Mouse (Mus musculus) kidney, embryonic 15.5 days (tissue): ENCODE measurements around the gene Rbm5. TPM values are rescaled to one million over a fixed set of nuclear protein-coding genes. Genes with fewer than 3 reads are reported as not detected.

Source experiments
- ATAC-seq: fragments of 200-750 bp; cut with Nextera tagmentation; replicated peaks from 2 replicates; pipeline ENCODE4 v1.8.0; 2017; ENCODE audit warnings: moderate TSS enrichment; ENCODE audit not compliant: low FRiP score
- H3K27ac ChIP-seq: fragments of 300-500 bp; sonication (generic); 2 replicates; pipeline ENCODE4 v1.5.1; 2015; ENCODE audit warnings: mild to moderate bottlenecking, inconsistent platforms
- H3K27me3 ChIP-seq: fragments of 300-500 bp; sonication (generic); 2 replicates; pipeline ENCODE4 v1.6.1; 2015; ENCODE audit warnings: inconsistent platforms
- H3K36me3 ChIP-seq: fragments of 300-500 bp; sonication (generic); 2 replicates; pipeline ENCODE4 v1.6.1; 2015; ENCODE audit warnings: inconsistent platforms
- H3K4me1 ChIP-seq: fragments of 300-500 bp; sonication (generic); 2 replicates; pipeline ENCODE4 v1.6.1; 2015; ENCODE audit warnings: inconsistent platforms
- H3K4me2 ChIP-seq: fragments of 300-500 bp; sonication (generic); 2 replicates; pipeline ENCODE4 v1.6.1; 2015; ENCODE audit warnings: moderate library complexity, mild to moderate bottlenecking, inconsistent platforms
- H3K4me3 ChIP-seq: fragments of 300-500 bp; sonication (generic); replicated peaks from 2 replicates; pipeline ENCODE4 v1.5.1; 2015; ENCODE audit warnings: mild to moderate bottlenecking, inconsistent platforms
- H3K9ac ChIP-seq: fragments of 300-500 bp; sonication (generic); 2 replicates; pipeline ENCODE4 v1.6.1; 2015; ENCODE audit warnings: mild to moderate bottlenecking, inconsistent platforms
- H3K9me3 ChIP-seq: fragments of 300-500 bp; sonication (generic); replicated peaks from 2 replicates; pipeline ENCODE4 v1.6.1; 2016; ENCODE audit warnings: inconsistent platforms
- WGBS: fragments of 180-500 bp; shearing (Covaris S2); methylation state at CpG from one replicate; pipeline ENCODE4 v1.1.7; 2015; ENCODE audit warnings: mixed read lengths; 5-methylcytosine and 5-hydroxymethylcytosine counted together
- polyA plus RNA-seq: library from polyadenylated mRNA; unstranded; fragments of >200 nt; fragmentation: Nextera tagmentation; extraction: Ambion mirVana; gene quantifications from 2 replicates; pipeline ENCODE4 v1.2.1, GENCODE M21; 2015

Rbm5 gene
- polyA plus RNA-seq, result 194 and 207 TPM in 2 replicates

GRCm38 (mm10) chr9:107770374-107771290 is at the start of gene Rbm5:
Gene Rbm5 (minus strand): TSS chr9:107770996.
- peak; percentile 100 for ATAC-seq

GRCm38 (mm10) chr9:107812132-107812531 is 41.3 kb upstream of the Rbm5 start:
- Histone ChIP-seq H3K9me3 (no peaks in the 10 kb centered on the region), H3K4me2 (no peak overlapping the region), H3K27me3 (no peaks in the 10 kb centered on the region), H3K9ac (no peak overlapping the region), H3K4me1 (no peaks in the 10 kb centered on the region), H3K4me3 (no peak overlapping the region), H3K27ac (no peak overlapping the region), H3K36me3 (peaks cover 66% of the 10 kb centered on the region)
- ATAC-seq, result no peak
- 76% methylated on average over 1 of the region's 1 CpGs for WGBS

More at GRCm38 (mm10) chr9:107770374-107771290, at the start of gene Rbm5:
- Histone ChIP-seq H3K27ac (peak within 1 kb of the TSS; percentile 90), H3K27me3 (no peaks in the 10 kb centered on the region), H3K9me3 (no peaks in the 10 kb centered on the region), H3K9ac (peak within 1 kb of the TSS; percentile 99), H3K36me3 (peaks cover 67% of the 10 kb centered on the region), H3K4me1 (peaks cover 17% of the 10 kb centered on the region), H3K4me3 (peak within 1 kb of the TSS; percentile 97), H3K4me2 (peak within 1 kb of the TSS; percentile 63)
- under 1% methylated on average over 60 of the region's 60 CpGs for WGBS

- Histone ChIP-seq H3K4me2 (no peak overlapping the region), H3K27ac (no peak overlapping the region), H3K9me3 (no peaks in the 10 kb centered on the region), H3K4me1 (no peaks in the 10 kb centered on the region), H3K27me3 (no peaks in the 10 kb centered on the region), H3K9ac (no peak overlapping the region), H3K4me3 (no peak overlapping the region), H3K36me3 (peaks cover 55% of the 10 kb centered on the region)
- WGBS, result 94% methylated on average over 2 of the region's 2 CpGs
- no peak for ATAC-seq
Measured at GRCm38 (mm10) chr9:107810985-107811384, 40.2 kb upstream of the Rbm5 start.

- H3K4me1 ChIP-seq, result no peaks in the 10 kb centered on the region
- no peaks in the 10 kb centered on the region for H3K27me3 ChIP-seq
- no peak overlapping the region for H3K9ac ChIP-seq
- no peak overlapping the region for H3K4me3 ChIP-seq
- peaks cover 84% of the 10 kb centered on the region for H3K36me3 ChIP-seq
- no peak overlapping the region for H3K4me2 ChIP-seq
- no peak for ATAC-seq
- no peak overlapping the region for H3K27ac ChIP-seq
- no peaks in the 10 kb centered on the region for H3K9me3 ChIP-seq
- 84% methylated on average over 6 of the region's 6 CpGs for WGBS
Measured at GRCm38 (mm10) chr9:107791714-107792113, 20.9 kb upstream of the Rbm5 start.

GRCm38 (mm10) chr9:107782536-107783203 is 11.9 kb upstream of the Rbm5 start:
- H3K36me3 ChIP-seq, result peaks cover 91% of the 10 kb centered on the region
- no peak overlapping the region for H3K4me2 ChIP-seq
- WGBS, result 92% methylated on average over 11 of the region's 11 CpGs
- H3K9me3 ChIP-seq, result no peaks in the 10 kb centered on the region
- ATAC-seq, result no peak
- no peaks in the 10 kb centered on the region for H3K4me1 ChIP-seq
- no peaks in the 10 kb centered on the region for H3K27me3 ChIP-seq
- H3K4me3 ChIP-seq, result no peak overlapping the region
- no peak overlapping the region for H3K27ac ChIP-seq
- no peak overlapping the region for H3K9ac ChIP-seq

- no peaks in the 10 kb centered on the region for H3K4me1 ChIP-seq
- H3K9me3 ChIP-seq, result no peaks in the 10 kb centered on the region
- no peaks in the 10 kb centered on the region for H3K27me3 ChIP-seq
- ATAC-seq, result no peak
- H3K4me3 ChIP-seq, result no peak overlapping the region
- peaks cover 84% of the 10 kb centered on the region for H3K36me3 ChIP-seq
- no peak overlapping the region for H3K27ac ChIP-seq
- H3K4me2 ChIP-seq, result no peak overlapping the region
- no peak overlapping the region for H3K9ac ChIP-seq
Measured at GRCm38 (mm10) chr9:107776809-107777208, 6.0 kb upstream of the Rbm5 start.

GRCm38 (mm10) chr9:107774411-107774810 is 3.6 kb upstream of the Rbm5 start:
- ATAC-seq, result no peak
- H3K36me3 ChIP-seq, result peaks cover 60% of the 10 kb centered on the region
- H3K4me1 ChIP-seq, result peaks cover 5% of the 10 kb centered on the region; the same call in 1 of the 2 replicates
- no peaks in the 10 kb centered on the region for H3K27me3 ChIP-seq
- 90% methylated on average over 3 of the region's 3 CpGs for WGBS
- no peak overlapping the region for H3K4me2 ChIP-seq
- H3K4me3 ChIP-seq, result no peak overlapping the region
- no peaks in the 10 kb centered on the region for H3K9me3 ChIP-seq
- no peak overlapping the region for H3K9ac ChIP-seq
- no peak overlapping the region for H3K27ac ChIP-seq

GRCm38 (mm10) chr9:107771782-107772181 is 986 bp upstream of the Rbm5 start:
- H3K9me3 ChIP-seq, result no peaks in the 10 kb centered on the region
- no peak for ATAC-seq
- no peak overlapping the region for H3K9ac ChIP-seq
- H3K27ac ChIP-seq, result no peak overlapping the region
- H3K4me3 ChIP-seq, result no peak overlapping the region
- peaks cover 66% of the 10 kb centered on the region for H3K36me3 ChIP-seq
- no peak overlapping the region for H3K4me2 ChIP-seq
- peaks cover 17% of the 10 kb centered on the region for H3K4me1 ChIP-seq
- H3K27me3 ChIP-seq, result no peaks in the 10 kb centered on the region
- 67% methylated on average over 2 of the region's 2 CpGs for WGBS

- Histone ChIP-seq H3K27ac (peak overlapping the region; percentile 90), H3K36me3 (peaks cover 67% of the 10 kb centered on the region), H3K27me3 (no peaks in the 10 kb centered on the region), H3K4me1 (peaks cover 17% of the 10 kb centered on the region), H3K9ac (peak overlapping the region; percentile 99), H3K9me3 (no peaks in the 10 kb centered on the region), H3K4me3 (peak overlapping the region; percentile 97), H3K4me2 (peak overlapping the region; percentile 63)
- no peak for ATAC-seq
- WGBS, result under 1% methylated on average over 9 of the region's 9 CpGs
Measured at GRCm38 (mm10) chr9:107770037-107770373, 791 bp downstream of the Rbm5 start.

GRCm38 (mm10) chr9:107769445-107770000 is 1.3 kb downstream of the Rbm5 start:
- peak overlapping the region; percentile 63 for H3K4me2 ChIP-seq
- H3K27me3 ChIP-seq, result no peaks in the 10 kb centered on the region
- H3K27ac ChIP-seq, result no peak overlapping the region
- H3K9ac ChIP-seq, result peak overlapping the region; percentile 99
- no peaks in the 10 kb centered on the region for H3K9me3 ChIP-seq
- ATAC-seq, result no peak
- 20% methylated on average over 4 of the region's 4 CpGs for WGBS
- peaks cover 67% of the 10 kb centered on the region for H3K36me3 ChIP-seq
- peaks cover 17% of the 10 kb centered on the region for H3K4me1 ChIP-seq
- peak overlapping the region; percentile 97 for H3K4me3 ChIP-seq

- Histone ChIP-seq H3K27me3 (no peaks in the 10 kb centered on the region), H3K36me3 (peaks cover 67% of the 10 kb centered on the region)
Measured at GRCm38 (mm10) chr9:107768851-107769250, 1.9 kb downstream of the Rbm5 start.

GRCm38 (mm10) chr9:107759593-107759992 is 11.2 kb downstream of the Rbm5 start:
- Histone ChIP-seq H3K4me1 (no peaks in the 10 kb centered on the region), H3K27ac (no peak overlapping the region), H3K4me2 (no peak overlapping the region), H3K36me3 (peaks cover 96% of the 10 kb centered on the region), H3K4me3 (no peak overlapping the region), H3K9me3 (no peaks in the 10 kb centered on the region), H3K9ac (no peak overlapping the region), H3K27me3 (no peaks in the 10 kb centered on the region)
- 94% methylated on average over 6 of the region's 6 CpGs for WGBS
- ATAC-seq, result no peak

More at GRCm38 (mm10) chr9:107768851-107769250, 1.9 kb downstream of the Rbm5 start:
- Histone ChIP-seq H3K9ac (no peak overlapping the region), H3K9me3 (no peaks in the 10 kb centered on the region), H3K4me2 (peak overlapping the region; percentile 63), H3K4me3 (peak overlapping the region; percentile 97; the same call in 1 of the 2 replicates), H3K27ac (no peak overlapping the region), H3K4me1 (peaks cover 17% of the 10 kb centered on the region)
- WGBS, result 67% methylated on average over 5 of the region's 5 CpGs
- ATAC-seq, result no peak
